Mouse (Mus musculus) embryonic facial prominence, embryonic 14.5 days (tissue): ENCODE results near the gene Sugp1. TPM values are rescaled to one million over a fixed set of nuclear protein-coding genes. Genes with fewer than 3 reads are reported as not detected.

Experiments used
- ATAC-seq: fragments of 200-750 bp; cut with Nextera tagmentation; 2 replicates; pipeline ENCODE4 v1.8.0; 2017; ENCODE audit warnings: low read depth, moderate number of reproducible peaks, moderate TSS enrichment
- DNase-seq: peaks from one replicate; pipeline ENCODE4 v3.0.0-alpha.2; 2015; ENCODE audit warnings: low spot score
- H3K27ac ChIP-seq: fragments of 300-500 bp; sonication (generic); replicated peaks from 2 replicates; pipeline ENCODE4 v1.5.1; 2014; ENCODE audit warnings: low read depth, mild to moderate bottlenecking, low read length, moderate library complexity
- H3K27me3 ChIP-seq: fragments of 300-500 bp; sonication (generic); replicated peaks from 2 replicates; pipeline ENCODE4 v1.6.1; 2014; ENCODE audit warnings: low read length; ENCODE audit not compliant: control insufficient read depth, insufficient read depth
- H3K36me3 ChIP-seq: fragments of 300-500 bp; sonication (generic); 2 replicates; pipeline ENCODE4 v1.6.1; 2014; ENCODE audit warnings: low read length, mixed read lengths; ENCODE audit not compliant: control insufficient read depth, insufficient read depth
- H3K4me1 ChIP-seq: fragments of 300-500 bp; sonication (generic); 2 replicates; pipeline ENCODE4 v1.6.1; 2014; ENCODE audit warnings: antibody characterized with exemption, low read length; ENCODE audit not compliant: control insufficient read depth, insufficient read depth
- H3K4me2 ChIP-seq: fragments of 300-500 bp; sonication (generic); 2 replicates; pipeline ENCODE4 v1.6.1; 2014; ENCODE audit warnings: low read depth, mild to moderate bottlenecking, low read length, moderate library complexity, mixed read lengths
- H3K4me3 ChIP-seq: fragments of 300-500 bp; sonication (generic); 2 replicates; pipeline ENCODE4 v1.5.1; 2014; ENCODE audit warnings: low read depth, mild to moderate bottlenecking, low read length
- H3K9ac ChIP-seq: fragments of 300-500 bp; sonication (generic); 2 replicates; pipeline ENCODE4 v1.6.1; 2014; ENCODE audit warnings: low read depth, mild to moderate bottlenecking, low read length, moderate library complexity, mixed read lengths
- H3K9me3 ChIP-seq: fragments of 300-500 bp; sonication (generic); 2 replicates; pipeline ENCODE4 v1.6.1; 2016; ENCODE audit warnings: low read length; ENCODE audit not compliant: control insufficient read depth
- WGBS: fragments of 180-500 bp; shearing (Covaris S2); extraction: QIAGEN DNeasy Blood & Tissue Kit; methylation state at CpG from one replicate; pipeline ENCODE4 v1.1.7; 2014; 5-methylcytosine and 5-hydroxymethylcytosine counted together
- polyA plus RNA-seq: library from polyadenylated mRNA; unstranded; fragments of >200 nt; fragmentation: Nextera tagmentation; extraction: Ambion mirVana; gene quantifications from 2 replicates; pipeline ENCODE4 v1.2.1, GENCODE M21; 2014

Sugp1 gene
- polyA plus RNA-seq, 1 experiment from 2014 or later = 25.1 TPM

DNA sequence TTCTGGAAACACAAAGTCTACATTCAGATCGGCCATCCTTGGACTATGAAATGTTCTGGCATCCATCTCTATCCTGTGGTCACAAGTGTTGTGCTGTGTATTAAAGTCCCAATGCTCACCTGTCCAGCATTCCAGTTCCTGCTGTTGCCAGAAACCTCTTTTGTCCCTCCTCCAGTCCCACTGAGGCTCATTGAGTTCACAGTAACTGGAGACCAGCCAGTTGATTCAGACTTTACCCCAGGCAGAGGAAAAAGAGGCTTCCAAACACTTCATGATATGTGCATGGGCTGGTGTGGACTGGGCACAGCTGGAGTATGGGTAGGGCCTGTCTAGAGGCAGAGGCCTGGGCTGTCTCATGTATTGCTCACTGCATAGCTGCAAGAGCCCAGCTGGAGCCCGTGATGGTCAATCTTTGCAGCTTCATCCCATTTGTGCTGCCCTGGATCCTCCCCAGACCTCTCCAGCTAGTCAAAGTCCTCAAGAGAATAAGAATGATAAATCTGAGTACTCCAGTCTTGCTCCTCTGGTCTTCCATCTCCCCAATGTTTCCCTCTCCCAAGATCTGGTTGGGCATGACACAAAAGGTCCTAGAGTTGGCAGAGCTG, 29.3 kb downstream of the Sugp1 start:
- no peaks in the 10 kb centered on the region for H3K27me3 ChIP-seq
- no peak overlapping the region for H3K27ac ChIP-seq
- peaks cover 49% of the 10 kb centered on the region for H3K36me3 ChIP-seq
- no peaks in the 10 kb centered on the region for H3K9me3 ChIP-seq
- ATAC-seq = no peak
- no peak overlapping the region for H3K9ac ChIP-seq
- WGBS = 84% methylated on average over 2 of the region's 2 CpGs
- H3K4me3 ChIP-seq = no peak overlapping the region
- H3K4me1 ChIP-seq = no peaks in the 10 kb centered on the region
- DNase-seq = no peak
- H3K4me2 ChIP-seq = no peak overlapping the region

DNA sequence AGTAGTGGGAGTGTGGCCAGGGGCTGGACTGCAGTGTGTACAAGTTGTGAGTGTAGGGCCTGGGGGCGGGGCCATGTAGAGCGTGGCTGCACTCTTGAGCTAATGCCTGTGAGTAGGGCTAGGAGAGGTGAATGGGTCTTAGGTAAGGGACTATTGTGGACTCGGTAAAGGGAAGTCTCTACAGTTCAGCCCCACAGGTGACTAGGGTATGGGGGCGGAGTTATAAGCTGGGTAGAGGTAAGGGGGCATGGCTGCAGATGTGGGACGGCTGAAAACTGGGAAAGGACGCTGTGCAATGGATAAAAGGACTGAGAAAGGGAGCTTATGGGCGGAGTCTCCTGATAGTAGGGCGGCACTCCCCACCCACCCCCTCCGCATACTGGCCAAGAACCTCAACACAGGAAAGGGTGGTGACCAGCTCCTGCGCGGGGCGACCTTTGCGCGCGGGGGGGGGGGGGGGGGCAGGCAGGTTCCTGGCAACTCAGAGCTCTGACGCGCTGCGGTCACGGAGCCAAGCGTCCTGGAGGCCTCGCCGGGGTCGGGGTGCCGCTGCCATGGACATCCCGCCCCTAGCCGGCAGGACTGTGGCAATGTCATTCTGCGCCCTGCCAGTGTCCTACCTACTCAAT, 29.9 kb downstream of the Sugp1 start, which contains the start of gene Tm6sf2:
Gene Tm6sf2, plus strand, starts transcription at position 484 of the 629 bp plus-strand sequence.
- ATAC-seq (peak; percentile 53), DNase-seq (no peak)
- H3K27ac ChIP-seq = no peak within 1 kb of the TSS
- peak within 1 kb of the TSS; percentile 49 for H3K4me2 ChIP-seq
- peak within 1 kb of the TSS; percentile 19 for H3K4me3 ChIP-seq
- 16% methylated on average over 21 of the region's 27 CpGs for WGBS
- no peaks in the 10 kb centered on the region for H3K27me3 ChIP-seq
- no peaks in the 10 kb centered on the region for H3K4me1 ChIP-seq
- H3K36me3 ChIP-seq = peaks cover 42% of the 10 kb centered on the region
- H3K9me3 ChIP-seq = no peaks in the 10 kb centered on the region
- peak within 1 kb of the TSS; percentile 25; the same call in 1 of the 2 replicates for H3K9ac ChIP-seq

GRCm38 (mm10) chr8:70073120-70073519, 30.5 kb downstream of the Sugp1 start:
- H3K27ac ChIP-seq = no peak overlapping the region
- DNase-seq (no peak), ATAC-seq (no peak)
- 66% methylated on average over 8 of the region's 8 CpGs for WGBS
- peaks cover 38% of the 10 kb centered on the region for H3K36me3 ChIP-seq
- H3K9ac ChIP-seq = 0 out of 2 replicates have a peak overlapping the region, but pooled peaks have one; percentile 25
- H3K4me2 ChIP-seq = peak overlapping the region; percentile 49
- no peaks in the 10 kb centered on the region for H3K4me1 ChIP-seq
- H3K9me3 ChIP-seq = no peaks in the 10 kb centered on the region
- H3K4me3 ChIP-seq = peak overlapping the region; percentile 19; the same call in 1 of the 2 replicates
- H3K27me3 ChIP-seq = no peaks in the 10 kb centered on the region

DNA sequence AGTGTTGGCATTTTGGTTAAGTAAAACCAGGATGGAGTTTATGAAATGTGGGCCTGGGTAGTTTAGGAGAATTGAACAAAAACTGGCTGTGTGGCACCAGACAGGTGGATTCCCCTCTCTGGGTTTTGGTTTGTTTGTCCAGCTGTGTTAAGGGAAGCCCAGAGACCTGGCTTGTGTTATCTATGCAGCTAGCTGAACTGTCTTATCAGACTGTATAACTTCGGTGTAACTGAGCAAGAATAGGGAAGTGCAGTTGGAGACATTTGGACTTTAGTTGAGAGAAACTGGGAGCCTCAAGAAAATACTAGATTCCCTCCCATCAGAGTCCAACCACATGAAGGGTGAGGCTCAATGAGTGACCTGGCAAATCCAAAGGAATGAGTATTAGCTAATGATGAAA, 31.1 kb downstream of the Sugp1 start:
- Histone ChIP-seq H3K9me3 (no peaks in the 10 kb centered on the region), H3K36me3 (peaks cover 33% of the 10 kb centered on the region), H3K9ac (no peak overlapping the region), H3K27ac (no peak overlapping the region), H3K4me1 (no peaks in the 10 kb centered on the region), H3K4me2 (no peak overlapping the region), H3K4me3 (no peak overlapping the region), H3K27me3 (no peaks in the 10 kb centered on the region)
- ATAC-seq = no peak
- WGBS = 90% methylated on average over 1 of the region's 1 CpGs
- DNase-seq = no peak

DNA sequence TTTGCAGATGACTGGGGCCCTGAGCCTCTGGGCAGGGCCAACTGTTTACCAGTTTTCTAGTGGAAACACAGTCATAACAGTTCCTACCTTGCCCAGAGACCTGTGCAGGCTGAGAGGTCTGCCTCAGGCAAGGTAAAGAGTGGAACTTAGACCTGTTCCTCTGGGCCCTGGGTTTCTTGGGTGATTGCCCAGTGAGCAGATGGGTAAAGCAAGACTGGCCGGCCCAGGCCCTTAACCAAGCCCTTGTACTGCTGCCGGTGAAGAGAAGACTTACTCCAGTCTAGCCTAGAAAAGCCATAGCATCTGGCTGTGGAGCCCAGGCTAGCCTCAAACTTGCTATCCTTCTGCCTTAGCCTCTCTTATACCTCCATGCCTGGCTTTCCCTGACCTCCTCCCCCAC, 39.4 kb downstream of the Sugp1 start:
- ATAC-seq (no peak), DNase-seq (no peak)
- H3K4me3 ChIP-seq = no peak overlapping the region
- H3K9ac ChIP-seq = no peak overlapping the region
- 92% methylated on average over 2 of the region's 2 CpGs for WGBS
- peaks cover 47% of the 10 kb centered on the region for H3K27me3 ChIP-seq
- no peaks in the 10 kb centered on the region for H3K36me3 ChIP-seq
- H3K4me1 ChIP-seq = peaks cover 10% of the 10 kb centered on the region; the same call in 1 of the 2 replicates
- no peaks in the 10 kb centered on the region for H3K9me3 ChIP-seq
- no peak overlapping the region for H3K27ac ChIP-seq
- H3K4me2 ChIP-seq = no peak overlapping the region

DNA sequence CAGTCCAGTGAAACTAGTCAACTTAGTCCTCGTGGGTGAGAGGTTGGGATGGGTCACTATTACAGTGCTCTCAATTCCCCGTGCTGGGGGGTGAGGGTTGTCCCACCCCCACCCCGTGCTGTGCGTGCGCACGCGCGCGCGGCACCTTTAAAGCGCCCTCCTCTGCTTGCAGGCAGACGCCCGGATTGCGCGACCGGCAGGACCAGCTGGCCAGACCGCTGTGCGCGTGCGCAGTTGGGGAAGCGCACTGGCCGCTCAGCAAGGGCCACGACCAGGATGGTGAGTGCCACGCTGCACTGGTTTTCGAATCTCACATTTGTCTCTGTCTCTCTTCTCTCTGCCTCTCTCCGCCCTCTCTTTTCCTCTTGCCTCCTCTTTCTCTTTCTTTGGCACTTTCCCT, 40.7 kb downstream of the Sugp1 start, which contains the start of gene Hapln4:
Gene Hapln4, plus strand, starts transcription at position 173 of the 400 bp plus-strand sequence.
- ATAC-seq (no peak), DNase-seq (peak; percentile 43)
- WGBS = 0% methylated on average over 20 of the region's 26 CpGs
- Histone ChIP-seq H3K27me3 (peaks cover 60% of the 10 kb centered on the region), H3K36me3 (no peaks in the 10 kb centered on the region), H3K4me1 (peaks cover 10% of the 10 kb centered on the region; the same call in 1 of the 2 replicates), H3K27ac (no peak within 1 kb of the TSS), H3K9me3 (no peaks in the 10 kb centered on the region), H3K4me2 (peak within 1 kb of the TSS; percentile 80), H3K4me3 (peak within 1 kb of the TSS; percentile 42), H3K9ac (peak within 1 kb of the TSS; percentile 47)

- 3% methylated on average over 55 of the region's 71 CpGs for WGBS
- H3K27ac ChIP-seq = no peak overlapping the region
- H3K9ac ChIP-seq = peak overlapping the region; percentile 47
- ATAC-seq (peak; percentile 13; the same call in 1 of the 2 replicates), DNase-seq (no peak)
- H3K4me3 ChIP-seq = peak overlapping the region; percentile 42
- H3K4me2 ChIP-seq = peak overlapping the region; percentile 80
- no peaks in the 10 kb centered on the region for H3K9me3 ChIP-seq
- H3K36me3 ChIP-seq = no peaks in the 10 kb centered on the region
- peaks cover 10% of the 10 kb centered on the region; the same call in 1 of the 2 replicates for H3K4me1 ChIP-seq
- peaks cover 71% of the 10 kb centered on the region for H3K27me3 ChIP-seq
These were observed 41.8 kb downstream of the Sugp1 start for GRCm38 (mm10) chr8:70084191-70085065.

DNA sequence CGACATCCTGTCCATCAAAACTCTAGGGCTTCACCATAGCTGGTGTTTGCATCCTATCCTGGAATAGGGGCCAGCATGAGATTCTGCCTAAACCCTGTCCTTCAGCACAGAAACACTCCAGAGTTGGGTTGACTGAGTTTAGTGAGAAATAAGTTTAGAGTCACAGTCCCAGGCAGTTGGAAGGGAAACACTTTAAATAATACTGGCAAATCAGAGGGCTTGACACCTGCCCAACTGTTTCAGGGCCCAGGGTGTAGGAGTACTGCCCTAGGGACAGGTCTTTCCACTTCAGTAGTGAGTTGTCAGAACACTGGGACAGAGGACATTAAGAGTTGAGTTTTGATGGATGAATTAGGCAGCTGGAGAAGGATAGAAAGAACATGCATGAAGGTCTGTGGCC, 43.5 kb downstream of the Sugp1 start:
- H3K27ac ChIP-seq = no peak overlapping the region
- WGBS = 42% methylated on average over 1 of the region's 1 CpGs
- ATAC-seq (no peak), DNase-seq (no peak)
- H3K4me1 ChIP-seq = peaks cover 10% of the 10 kb centered on the region; the same call in 1 of the 2 replicates
- H3K27me3 ChIP-seq = peaks cover 87% of the 10 kb centered on the region
- H3K36me3 ChIP-seq = no peaks in the 10 kb centered on the region
- H3K9me3 ChIP-seq = no peaks in the 10 kb centered on the region
- no peak overlapping the region for H3K4me3 ChIP-seq
- no peak overlapping the region for H3K9ac ChIP-seq
- no peak overlapping the region for H3K4me2 ChIP-seq
